Mouse (Mus musculus) cerebellum, adult 9-10 months (tissue): ENCODE measurements around the gene Hist1h2ba.

Experiments used
- DNase-seq: peaks from one replicate; pipeline ENCODE4 v3.0.0; 2022

Hist1h2ba gene

DNA sequence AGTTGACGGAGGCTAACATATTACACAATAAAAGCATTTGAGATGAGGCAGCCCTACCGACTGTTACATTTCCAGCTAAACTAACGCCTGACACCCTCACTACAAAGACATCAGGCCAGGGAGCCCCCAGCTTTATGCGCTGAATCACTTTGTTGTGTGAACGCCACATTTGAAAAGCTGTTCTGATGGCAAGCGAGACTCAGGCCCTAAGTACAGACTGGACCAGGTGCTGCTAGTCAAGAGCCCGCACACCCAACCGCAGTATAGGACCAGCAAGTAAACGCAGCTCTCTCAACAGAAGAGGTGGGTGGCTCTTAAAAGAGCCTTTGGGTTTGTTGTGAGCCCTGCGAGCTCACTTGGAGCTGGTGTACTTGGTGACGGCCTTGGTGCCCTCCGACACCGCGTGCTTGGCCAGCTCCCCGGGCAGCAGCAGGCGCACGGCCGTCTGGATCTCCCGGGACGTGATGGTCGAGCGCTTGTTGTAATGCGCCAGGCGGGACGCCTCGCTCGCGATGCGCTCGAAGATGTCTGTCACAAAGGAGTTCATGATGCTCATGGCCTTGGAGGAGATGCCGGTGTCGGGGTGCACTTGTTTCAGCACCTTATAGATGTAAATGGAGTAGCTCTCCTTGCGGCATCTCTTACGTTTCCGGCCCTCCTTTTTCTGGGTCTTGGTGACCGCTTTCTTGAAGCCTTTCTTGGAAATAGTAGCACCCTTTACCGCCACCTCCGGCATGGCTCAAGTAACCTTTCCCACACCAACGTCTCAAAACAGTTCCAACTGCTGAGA is at the start of gene Hist1h2ba:
TSS of gene Hist1h2ba (minus strand) at position 736 of the 790 bp plus-strand sequence.
- DNase-seq, result no peak

DNA sequence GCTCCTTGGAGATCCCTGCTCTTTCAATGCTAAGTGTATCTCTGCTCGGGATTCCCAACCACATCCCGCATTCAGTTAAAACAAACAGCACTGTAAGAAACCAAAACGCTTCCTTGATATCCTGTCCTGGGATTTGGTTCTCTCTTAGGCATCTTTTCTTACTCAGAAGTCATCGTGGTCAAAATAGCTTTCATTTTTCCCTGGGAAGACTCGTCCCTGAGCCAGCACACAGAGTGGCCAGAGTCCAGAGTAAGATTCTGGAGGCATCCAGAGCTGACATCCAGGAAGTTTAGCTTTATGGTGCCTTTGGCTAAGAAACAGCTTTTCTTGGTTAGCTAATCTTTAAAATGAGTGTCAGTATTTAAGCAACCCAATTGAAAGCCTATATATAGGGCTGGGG is 38.3 kb upstream of the Hist1h2ba start:
- DNase-seq, result no peak

DNA sequence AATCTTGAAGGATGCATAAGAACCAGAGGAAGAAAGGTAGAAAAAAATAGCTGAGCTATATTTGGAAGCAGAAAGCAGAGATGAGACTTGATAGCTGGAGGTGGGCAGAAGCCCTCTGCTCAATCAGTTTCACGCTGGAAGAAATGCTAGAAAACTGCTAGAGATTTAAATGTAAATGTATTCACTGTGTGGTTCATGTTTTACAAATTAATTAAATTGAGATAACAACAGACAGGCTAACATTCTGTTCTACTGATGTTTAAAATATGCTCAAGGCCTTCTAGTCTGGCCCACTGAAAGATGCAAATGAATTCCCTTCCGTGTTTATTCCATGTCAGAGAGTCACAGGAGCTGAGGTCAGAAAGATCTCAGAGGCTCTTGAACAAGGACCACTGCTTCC is 37.9 kb upstream of the Hist1h2ba start:
- no peak for DNase-seq

DNA sequence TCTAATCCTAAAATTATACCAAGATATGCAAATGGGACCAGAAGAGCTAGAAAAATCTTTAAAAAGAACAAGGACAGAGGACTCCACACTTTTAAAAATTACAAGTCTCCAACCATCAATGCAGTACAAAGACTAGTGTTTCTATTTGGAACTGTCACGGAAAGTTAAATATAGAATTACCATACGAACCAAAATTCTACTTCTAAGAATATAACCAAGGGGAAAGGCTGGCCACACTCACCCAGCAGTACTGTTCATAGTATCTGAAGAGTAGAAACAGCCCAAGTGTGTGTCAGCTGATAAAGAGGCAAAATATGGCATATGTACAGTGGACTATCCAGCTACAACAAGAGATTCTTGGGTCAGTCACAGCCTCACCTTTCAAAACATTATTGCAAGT is 31.0 kb upstream of the Hist1h2ba start:
- no peak for DNase-seq

DNA sequence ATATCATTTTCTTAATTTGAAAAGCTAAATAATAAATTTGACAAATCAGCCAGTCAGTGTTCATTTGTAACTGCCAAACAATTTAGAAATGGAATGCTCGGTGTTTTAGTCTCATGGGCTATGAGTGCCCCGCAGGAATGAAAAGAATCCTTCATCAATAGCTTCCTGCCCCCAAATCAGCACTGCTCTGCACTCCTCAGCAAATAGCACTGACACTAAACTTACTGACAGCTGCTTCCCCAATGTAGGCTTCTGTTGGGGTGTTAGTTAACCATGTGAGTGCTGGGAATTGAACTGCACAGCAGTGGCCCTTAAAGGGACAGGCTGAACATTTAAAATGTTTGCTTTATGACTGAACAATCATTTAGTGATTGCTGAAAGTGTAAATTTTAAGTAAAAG is 25.8 kb upstream of the Hist1h2ba start:
- DNase-seq, result no peak

DNA sequence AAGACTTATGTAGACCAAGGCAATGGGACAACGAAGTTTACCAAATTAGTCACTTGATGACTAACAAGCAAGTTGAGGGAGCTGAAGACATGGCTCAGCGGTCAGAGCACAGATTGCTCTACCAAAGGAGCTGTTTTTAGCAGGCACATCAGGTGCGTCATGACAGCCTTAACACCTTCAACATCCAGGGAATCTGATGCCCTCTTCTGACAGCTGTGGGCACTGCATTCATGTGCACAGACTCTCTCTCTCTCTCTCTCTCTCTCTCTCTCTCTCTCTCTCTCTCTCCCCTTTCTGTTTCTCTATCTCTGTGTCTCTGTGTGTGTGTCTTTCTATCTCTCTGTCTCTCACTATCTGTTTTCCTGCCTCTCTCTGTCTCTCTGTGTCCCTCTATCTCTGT is 17.0 kb upstream of the Hist1h2ba start:
- no peak for DNase-seq

DNA sequence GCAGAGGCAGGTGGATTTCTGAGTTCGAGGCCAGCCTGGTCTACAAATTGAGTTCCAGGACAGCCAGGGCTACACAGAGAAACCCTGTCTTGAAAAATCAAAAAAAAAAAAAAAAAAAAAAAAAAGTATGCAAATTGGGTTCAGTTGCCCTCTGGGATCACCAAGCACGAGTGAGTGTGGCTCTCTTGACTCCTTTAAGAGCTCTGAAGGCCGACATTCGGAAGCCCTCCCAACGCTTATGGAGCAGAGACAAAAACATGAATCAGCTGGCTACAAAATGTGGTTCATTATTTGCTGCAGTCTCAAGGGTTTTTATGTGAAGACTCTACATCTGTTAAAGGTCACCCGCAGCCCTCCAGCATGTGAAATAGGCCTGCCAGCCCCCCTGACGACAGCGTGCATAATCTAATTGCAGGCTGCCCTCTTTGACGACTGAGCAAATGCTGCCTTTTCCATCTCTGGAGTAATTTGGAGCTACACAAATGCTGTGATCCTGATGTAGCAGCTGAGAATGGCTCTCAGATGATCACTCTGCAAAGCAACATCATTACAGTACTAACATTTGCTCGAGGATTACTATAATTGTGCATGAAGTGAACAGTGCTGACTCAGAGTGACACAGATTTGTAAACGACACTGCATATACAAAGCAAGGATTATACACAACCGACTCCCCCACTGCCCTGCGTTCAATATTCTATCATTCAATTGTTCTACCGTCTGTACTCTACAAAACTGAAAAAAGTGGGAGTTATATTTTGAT is 15.7 kb upstream of the Hist1h2ba start:
- DNase-seq, result no peak

DNA sequence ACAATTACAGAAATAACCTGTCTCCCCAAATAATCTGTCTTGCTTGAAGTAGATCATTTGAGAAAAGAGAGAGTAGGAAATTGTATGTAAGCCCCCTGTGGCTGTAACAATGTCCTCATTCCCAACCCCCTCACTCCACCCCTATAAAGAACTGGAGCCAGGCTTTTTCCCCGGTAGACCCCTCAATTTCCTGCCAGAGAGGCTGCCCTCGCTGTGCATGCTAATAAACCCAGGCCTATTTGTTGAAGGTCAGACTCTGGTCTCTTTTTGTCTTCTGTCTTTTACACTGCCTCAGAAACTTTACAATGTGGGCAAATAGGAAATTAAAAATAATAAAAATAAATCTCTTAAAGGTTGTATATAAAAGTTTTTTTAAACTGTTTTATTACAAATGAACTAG is 12.3 kb upstream of the Hist1h2ba start:
- DNase-seq, result no peak

DNA sequence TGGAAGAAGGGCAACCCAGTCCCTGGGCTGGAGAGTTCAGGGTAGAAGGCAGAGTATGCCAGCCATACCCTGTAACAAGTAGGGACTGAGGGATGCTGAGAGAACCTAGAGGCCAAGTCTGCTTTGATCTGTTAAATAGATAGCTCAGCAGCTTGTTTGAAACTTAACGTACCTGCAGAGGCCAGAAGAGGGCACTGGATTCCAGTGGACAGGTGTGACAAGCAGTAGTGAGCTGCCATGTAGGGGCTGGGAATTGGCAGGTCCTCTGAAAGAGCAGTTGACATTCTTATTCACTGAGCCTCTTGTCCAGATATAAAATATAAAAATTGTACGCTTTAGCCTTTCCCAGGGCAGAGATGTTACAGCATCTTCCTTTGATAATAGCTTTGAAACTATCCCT is 8.9 kb upstream of the Hist1h2ba start:
- no peak for DNase-seq

DNA sequence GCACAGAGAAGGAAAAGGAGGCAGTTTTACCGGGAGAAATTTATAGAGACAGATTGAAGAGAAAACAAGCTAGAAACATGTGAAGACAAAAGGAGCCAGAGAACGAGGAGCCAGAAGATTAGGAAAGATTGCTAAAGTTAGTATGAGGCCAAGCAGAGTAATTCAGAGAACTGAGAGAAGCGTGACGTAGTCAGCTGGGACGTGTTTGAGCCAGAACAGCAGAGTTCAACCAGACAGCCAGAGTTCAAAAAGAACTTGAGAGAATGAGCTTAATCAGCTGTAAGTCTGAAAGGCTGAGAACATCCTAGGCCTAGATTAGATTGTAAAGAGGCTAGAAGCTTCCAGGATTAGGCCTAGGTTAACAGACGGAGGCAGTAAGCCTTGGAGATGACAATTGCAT is 6.3 kb upstream of the Hist1h2ba start:
- DNase-seq, result no peak

DNA sequence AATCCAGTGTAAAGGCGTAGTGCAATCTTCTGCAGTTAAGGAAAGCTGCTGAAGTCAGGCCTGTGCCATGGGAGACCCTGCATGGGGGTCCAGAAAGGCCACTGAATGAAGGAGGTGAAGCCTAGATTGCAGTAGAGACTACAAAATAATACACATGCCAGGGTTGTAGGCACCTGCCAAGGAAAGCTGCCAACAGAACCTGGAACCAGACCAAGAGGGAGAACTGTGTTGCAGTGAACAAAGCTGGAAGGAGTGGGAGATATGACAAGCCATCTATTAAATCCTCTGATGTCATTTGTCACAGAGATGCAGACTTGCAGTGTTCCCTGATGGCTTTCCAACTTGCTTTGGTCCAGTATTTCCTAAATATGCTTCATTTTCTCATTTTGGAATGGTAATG is 4.7 kb upstream of the Hist1h2ba start:
- peak; percentile 9 for DNase-seq

DNA sequence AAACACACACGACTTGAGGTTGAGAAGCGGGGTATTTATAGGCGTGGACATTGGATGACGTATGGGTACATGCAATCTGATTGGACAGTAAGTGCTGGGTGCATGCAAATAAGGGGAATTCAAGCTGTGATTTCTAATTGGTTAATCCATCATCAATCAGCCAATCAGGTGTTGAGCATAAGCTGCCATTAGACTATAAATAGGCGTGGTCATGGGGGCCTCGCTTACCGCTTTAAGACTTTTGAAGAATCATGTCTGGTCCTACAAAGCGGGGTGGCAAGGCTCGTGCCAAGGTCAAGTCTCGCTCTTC is 210 bp upstream of the Hist1h2ba start, which contains the start of gene Hist1h2aa:
TSS of gene Hist1h2aa (plus strand) at position 252 of the 310 bp plus-strand sequence.
- no peak for DNase-seq

DNA sequence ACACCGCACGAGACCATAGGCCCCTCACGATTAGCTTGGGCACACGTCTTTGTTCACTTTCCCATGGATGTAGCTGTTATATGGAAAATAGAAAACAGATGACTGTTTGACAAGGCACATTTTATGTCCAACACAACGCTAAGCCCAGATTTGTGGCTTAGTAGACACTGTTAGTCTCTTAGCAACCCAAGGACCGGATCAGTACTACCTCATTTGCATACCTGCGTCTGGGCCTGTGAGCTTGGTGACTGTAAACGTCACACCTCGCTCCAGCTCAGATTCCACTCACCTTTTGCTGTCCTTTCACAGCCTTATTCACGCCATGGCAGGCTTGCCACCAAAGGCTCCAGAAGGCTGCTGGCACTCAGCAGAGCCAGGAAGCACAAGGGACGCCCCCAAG is 3.1 kb downstream of the Hist1h2ba start:
- DNase-seq, result no peak

DNA sequence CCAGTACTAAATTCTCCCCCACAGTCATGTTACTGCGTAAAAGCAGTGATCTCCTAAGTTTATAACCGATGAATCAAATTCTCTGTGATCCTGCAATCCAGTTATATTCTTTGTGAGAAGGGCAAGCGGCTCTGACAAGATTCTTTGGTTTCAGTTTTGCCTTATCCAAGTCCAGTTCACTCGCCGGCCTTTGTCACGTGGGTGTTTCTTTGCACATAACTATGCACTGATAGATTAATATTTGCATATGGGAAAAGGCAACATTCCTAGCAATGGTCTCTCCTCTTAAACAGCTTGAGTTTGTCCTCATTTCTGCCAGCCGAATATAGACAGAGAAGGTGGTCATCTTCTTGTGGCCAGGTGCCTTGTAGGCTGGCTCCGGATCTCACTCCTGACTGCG is 3.5 kb downstream of the Hist1h2ba start:
- no peak for DNase-seq

DNA sequence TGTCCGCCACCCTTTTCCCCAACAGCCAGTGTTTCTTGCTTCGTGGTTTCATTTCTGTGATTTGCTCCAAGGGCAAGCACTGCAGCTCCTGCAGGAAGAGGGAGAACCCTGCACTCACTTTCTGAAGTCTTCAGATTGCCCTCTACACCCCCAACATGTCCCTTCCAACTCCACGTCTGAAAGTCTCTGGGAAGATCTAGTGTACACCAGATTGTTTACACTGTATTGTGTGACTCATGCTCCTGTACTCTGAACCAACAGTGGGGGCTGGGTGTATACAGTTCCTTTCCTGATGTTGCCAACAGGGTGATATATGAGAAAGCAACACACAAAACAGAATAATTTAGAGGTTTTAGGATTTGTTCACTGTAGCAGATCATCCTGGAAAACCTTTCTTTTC is 5.3 kb downstream of the Hist1h2ba start:
- no peak for DNase-seq

DNA sequence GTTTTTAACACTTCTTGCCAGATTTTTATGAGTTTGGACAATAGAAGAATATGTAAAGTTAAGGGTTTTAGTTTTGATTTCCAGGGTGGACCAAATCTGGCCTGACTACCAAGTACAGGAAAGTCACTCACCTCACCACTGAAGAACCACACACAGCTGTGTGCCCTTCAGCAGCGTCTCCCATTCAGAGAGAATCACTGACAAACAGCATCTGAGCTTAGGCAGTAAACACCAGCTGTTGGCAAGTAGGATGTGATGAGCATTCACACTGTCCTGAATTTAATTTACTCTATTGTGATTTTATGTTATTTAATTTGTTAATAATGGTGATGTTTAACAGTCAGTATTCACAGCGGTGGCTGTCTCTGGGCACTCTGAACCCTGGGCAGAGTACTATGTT is 8.2 kb downstream of the Hist1h2ba start:
- DNase-seq, result no peak

DNA sequence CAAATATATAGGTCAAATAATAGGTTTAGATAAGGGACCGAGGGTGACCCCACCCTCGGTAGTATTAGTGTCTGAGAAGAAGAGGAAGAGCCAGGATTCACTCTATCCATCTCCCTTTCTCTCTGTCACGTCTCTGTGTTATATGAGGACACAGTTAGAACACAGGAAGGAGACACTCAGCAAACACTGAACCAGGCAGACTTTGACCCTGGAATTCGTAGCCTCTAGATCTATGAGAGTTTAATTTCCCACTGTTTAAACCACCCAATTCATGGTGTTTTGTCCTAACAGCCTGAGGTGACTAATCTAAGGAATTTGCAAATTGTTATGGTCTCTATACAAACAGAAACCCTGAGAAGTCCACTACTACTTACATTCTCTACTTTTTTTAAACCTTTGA is 16.3 kb downstream of the Hist1h2ba start:
- no peak for DNase-seq

DNA sequence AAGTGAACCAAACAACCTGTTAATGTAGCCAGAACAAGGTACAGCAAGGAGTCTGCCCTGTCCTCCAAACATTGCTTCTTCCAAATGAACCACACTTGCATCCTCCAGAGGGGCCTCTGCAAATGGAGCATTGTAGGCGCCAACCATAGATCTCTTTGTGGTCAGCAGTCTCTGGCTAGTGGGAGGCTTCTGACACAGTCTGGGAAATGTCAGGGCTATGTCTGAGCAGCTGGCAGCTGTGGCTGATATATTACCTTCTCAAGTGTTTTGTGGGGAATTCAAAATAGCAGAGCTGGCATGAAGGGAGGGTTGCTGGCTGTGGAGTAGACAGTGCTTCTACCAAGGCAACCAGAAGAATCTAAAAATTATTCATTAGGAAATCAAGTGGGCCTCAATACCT is 17.8 kb downstream of the Hist1h2ba start:
- DNase-seq, result no peak

DNA sequence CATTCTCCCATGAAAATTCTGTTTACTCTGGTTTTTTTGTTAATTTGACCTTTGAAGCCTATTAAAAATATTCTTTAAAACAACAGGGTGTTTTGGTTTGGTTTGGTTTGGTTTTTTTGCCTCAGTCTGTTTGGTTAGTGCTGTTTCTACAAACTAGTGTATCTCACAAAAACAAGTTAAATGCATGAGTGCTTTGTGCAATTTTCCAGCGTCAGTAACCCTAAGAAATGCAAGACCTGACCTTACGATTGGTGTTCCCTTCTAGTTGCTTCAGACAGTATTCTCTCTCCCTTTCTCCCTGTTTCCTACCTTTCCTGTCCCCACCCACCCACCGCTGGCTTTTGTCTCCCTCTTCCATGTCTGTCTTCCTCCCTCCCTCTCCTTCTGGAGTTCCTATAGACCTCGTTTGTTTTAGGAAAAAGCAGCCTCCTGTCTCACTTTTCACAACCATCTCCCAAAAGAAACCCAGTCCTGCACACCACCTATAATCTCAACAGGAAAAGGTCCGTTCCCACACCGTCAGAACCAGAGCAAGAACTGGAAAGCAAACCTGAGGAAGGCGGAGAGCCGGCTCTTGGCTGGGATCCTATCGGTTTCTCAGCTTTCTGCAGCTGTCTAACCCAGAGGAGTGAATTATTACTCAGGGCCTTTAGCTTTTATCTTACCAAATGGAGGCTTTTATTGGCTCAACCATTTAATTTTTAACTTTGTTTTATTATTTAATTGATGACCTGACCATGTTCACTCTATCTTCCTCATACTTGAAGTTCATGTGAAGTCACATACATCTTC is 19.4 kb downstream of the Hist1h2ba start, which contains the start of gene Slc17a4:
TSS of gene Slc17a4 (minus strand) at position 634 of the 792 bp plus-strand sequence.
- DNase-seq, result no peak

DNA sequence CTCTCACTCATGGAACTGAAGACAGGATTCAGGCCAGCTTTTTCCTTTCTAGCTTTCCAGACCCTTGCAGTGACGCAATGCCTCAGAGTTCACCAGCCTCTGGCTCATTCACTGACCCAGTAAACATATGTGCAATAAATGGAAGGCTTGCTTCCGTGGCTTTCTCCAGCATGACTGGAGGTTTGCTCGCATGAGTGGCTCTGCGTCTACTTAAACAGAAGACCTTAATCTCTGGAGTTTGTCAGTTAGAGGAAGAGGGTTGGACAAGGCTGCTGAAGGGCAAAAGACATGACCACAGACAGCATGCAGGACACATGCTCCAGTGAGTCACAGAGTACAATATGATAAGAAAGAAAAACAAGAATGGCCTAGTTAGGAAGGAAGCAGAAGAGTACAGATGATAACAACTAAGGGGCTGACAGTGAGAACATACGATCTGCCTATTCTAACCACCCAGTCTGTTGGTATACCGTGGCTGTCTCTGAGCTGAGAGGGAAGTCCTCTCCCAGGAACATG is 20.1 kb downstream of the Hist1h2ba start:
- DNase-seq, result no peak

DNA sequence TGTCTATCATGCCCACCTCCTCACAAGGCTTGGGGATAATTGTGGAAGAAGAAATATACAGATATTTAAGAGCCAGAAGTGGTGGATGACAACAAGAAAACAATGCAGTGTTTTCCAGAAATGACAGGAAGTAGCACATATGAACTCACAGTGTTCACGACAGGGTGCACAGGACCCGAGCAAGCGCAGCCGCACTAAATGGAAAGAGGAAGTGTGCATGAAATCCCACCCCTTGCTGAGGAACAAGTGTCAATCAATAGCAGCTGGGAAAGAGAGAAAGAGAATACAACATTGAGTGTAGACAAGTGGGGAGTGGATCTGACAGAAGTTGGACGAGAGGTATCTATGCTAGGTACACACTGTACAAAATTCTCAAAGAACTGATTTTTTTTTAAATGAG is 22.6 kb downstream of the Hist1h2ba start:
- DNase-seq, result no peak

DNA sequence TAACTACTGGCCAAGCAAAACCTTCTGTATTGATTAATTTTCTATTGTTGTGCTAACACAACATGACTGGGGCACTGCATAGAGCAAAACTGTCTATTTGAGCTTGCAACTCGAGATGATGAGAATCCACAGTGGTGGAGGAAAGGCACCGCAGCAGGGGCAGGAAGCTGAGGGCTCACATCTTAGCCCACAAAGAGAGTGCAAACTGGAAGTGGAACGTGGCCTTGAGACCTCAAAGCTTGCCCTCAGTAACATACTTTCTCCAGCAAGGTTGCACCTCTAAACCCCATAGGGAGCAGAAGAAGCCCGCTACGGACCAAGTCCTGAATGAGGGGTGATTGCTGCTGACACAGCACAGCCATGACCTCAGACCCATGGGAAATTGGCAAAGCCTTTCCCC is 23.8 kb downstream of the Hist1h2ba start:
- no peak for DNase-seq

DNA sequence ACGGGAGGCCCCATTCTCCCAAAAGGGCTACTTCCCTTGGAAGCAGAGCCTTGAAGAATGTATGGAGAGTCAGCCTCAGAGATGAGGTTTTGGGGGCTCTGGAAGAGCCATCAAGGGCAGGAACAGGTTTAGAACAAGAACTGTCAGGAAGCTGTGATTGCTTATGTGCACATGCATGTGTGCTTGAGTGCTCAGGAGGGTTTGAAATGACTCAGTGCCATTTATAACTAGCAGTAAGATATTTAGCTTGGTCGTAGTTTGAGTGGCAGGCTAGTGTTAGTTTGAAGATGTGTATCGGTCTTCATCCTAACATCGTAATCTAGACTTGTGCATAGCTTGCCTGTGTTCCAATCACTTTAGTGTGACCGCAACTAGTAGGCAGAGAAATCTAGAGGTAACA is 27.1 kb downstream of the Hist1h2ba start:
- DNase-seq, result no peak
